Mouse (Mus musculus) forebrain, embryonic 16.5 days (tissue): ENCODE measurements around the gene Actg1. TPM values are rescaled to one million over a fixed set of nuclear protein-coding genes. Genes with fewer than 3 reads are reported as not detected.

Source experiments
- ATAC-seq: fragments of 200-750 bp; cut with Nextera tagmentation; 2 replicates; pipeline ENCODE4 v1.8.0; 2017; ENCODE audit warnings: mild to moderate bottlenecking, moderate library complexity
- H3K27ac ChIP-seq: fragments of 300-500 bp; sonication (generic); 2 replicates; pipeline ENCODE4 v1.5.1; 2014; ENCODE audit warnings: low read length, control low read depth
- H3K27me3 ChIP-seq: fragments of 300-500 bp; sonication (generic); replicated peaks from 2 replicates; pipeline ENCODE4 v1.6.1; 2014; ENCODE audit warnings: low read length; ENCODE audit not compliant: control insufficient read depth, insufficient read depth
- H3K36me3 ChIP-seq: fragments of 300-500 bp; sonication (generic); 2 replicates; pipeline ENCODE4 v1.6.1; 2014; ENCODE audit not compliant: control insufficient read depth, insufficient read depth
- H3K4me1 ChIP-seq: fragments of 300-500 bp; sonication (generic); replicated peaks from 2 replicates; pipeline ENCODE4 v1.6.1; 2014; ENCODE audit warnings: low read length; ENCODE audit not compliant: control insufficient read depth, insufficient read depth
- H3K4me2 ChIP-seq: fragments of 300-500 bp; sonication (generic); 2 replicates; pipeline ENCODE4 v1.6.1; 2014; ENCODE audit warnings: mild to moderate bottlenecking, low read length, control low read depth
- H3K4me3 ChIP-seq: fragments of 300-500 bp; sonication (generic); replicated peaks from 2 replicates; pipeline ENCODE4 v1.5.1; 2014; ENCODE audit warnings: mild to moderate bottlenecking, low read length, control low read depth
- H3K9ac ChIP-seq: fragments of 300-500 bp; sonication (generic); replicated peaks from 2 replicates; pipeline ENCODE4 v1.6.1; 2014; ENCODE audit warnings: low read depth, low read length, control low read depth
- H3K9me3 ChIP-seq: fragments of 300-500 bp; sonication (generic); 2 replicates; pipeline ENCODE4 v1.6.1; 2016; ENCODE audit warnings: low read length; ENCODE audit not compliant: control insufficient read depth
- whole genome bisulfite sequencing: fragments of 180-500 bp; shearing (Covaris S2); extraction: QIAGEN DNeasy Blood & Tissue Kit; methylation state at CpG from one replicate; pipeline ENCODE4 v1.1.7; 2014; 5-methylcytosine and 5-hydroxymethylcytosine counted together
- polyA plus RNA-seq: library from polyadenylated mRNA; unstranded; fragments of >200 nt; fragmentation: Nextera tagmentation; extraction: Ambion mirVana; gene quantifications from 2 replicates; pipeline ENCODE4 v1.2.1, GENCODE M21; 2015

The Actg1 gene
- polyA plus RNA-seq, 1 experiment from 2014 or later = 4,175 TPM

GRCm38 (mm10) chr11:120343519-120344309 lies 4.6 kb downstream of the Actg1 start:
- no peak overlapping the region for H3K4me3 ChIP-seq
- no peak overlapping the region; the same call in 1 of the 2 replicates for H3K27ac ChIP-seq
- no peak overlapping the region for H3K4me2 ChIP-seq
- WGBS = 81% methylated on average over 5 of the region's 5 CpGs
- no peak overlapping the region for H3K9ac ChIP-seq
- H3K27me3 ChIP-seq = no peaks in the 10 kb centered on the region
- peaks cover 7% of the 10 kb centered on the region for H3K4me1 ChIP-seq
- H3K9me3 ChIP-seq = no peaks in the 10 kb centered on the region
- no peak for ATAC-seq
- H3K36me3 ChIP-seq = peaks cover 4% of the 10 kb centered on the region; the same call in 1 of the 2 replicates

DNA sequence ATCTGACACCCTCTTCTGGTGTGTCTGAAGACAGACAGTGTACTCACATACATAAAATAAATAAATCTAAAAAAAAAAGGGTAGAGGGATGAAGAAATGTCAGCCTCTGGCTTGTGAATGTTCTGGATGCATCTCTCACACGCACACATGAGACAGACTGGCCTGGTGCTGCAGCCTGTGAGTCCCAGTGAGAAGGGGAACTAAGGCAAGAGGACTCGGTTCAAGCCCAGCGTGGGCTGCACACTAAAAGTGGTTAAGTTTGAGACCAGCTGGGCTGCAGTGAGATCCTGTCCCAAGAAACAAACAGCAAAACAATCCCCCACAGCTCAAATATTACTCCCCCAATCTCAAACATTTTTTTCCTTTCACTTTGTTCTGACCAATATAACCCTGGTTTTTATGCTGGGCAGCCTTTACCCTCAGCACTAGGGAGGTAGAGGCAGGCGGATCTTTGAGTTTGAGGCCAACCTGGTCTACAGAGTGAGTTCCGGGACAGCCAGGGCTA lies 5.6 kb downstream of the Actg1 start:
- H3K9ac ChIP-seq = no peak overlapping the region
- peaks cover 7% of the 10 kb centered on the region for H3K4me1 ChIP-seq
- no peaks in the 10 kb centered on the region for H3K9me3 ChIP-seq
- no peak overlapping the region for H3K4me3 ChIP-seq
- no peaks in the 10 kb centered on the region for H3K27me3 ChIP-seq
- no peak overlapping the region for H3K4me2 ChIP-seq
- ATAC-seq = no peak
- peaks cover 4% of the 10 kb centered on the region; the same call in 1 of the 2 replicates for H3K36me3 ChIP-seq
- 88% methylated on average over 5 of the region's 5 CpGs for WGBS
- H3K27ac ChIP-seq = no peak overlapping the region

DNA sequence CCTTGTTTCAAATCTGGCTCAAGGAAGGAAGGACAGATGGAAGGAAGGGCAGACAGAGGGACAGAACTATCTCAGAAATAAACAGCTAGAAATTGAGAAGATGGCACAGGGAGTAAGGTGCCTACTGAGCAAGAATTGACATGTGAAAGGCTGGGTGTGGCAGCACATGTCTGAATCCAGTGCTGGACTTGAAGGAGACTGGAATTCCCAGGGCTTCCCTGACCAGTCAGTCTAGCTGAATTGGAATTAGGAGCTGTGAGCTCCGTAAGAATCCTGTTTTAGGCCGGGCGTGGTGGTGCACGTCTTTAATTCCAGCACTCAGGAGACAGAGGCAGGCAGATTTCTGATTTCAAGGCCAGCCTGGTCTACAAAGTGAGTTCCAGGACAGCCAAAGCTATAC lies 6.7 kb downstream of the Actg1 start:
- H3K4me3 ChIP-seq = no peak overlapping the region
- no peak overlapping the region for H3K27ac ChIP-seq
- peaks cover 7% of the 10 kb centered on the region for H3K4me1 ChIP-seq
- H3K36me3 ChIP-seq = peaks cover 4% of the 10 kb centered on the region; the same call in 1 of the 2 replicates
- ATAC-seq = no peak
- no peaks in the 10 kb centered on the region for H3K9me3 ChIP-seq
- 94% methylated on average over 4 of the region's 4 CpGs for WGBS
- no peaks in the 10 kb centered on the region for H3K27me3 ChIP-seq
- no peak overlapping the region for H3K9ac ChIP-seq
- no peak overlapping the region for H3K4me2 ChIP-seq

DNA sequence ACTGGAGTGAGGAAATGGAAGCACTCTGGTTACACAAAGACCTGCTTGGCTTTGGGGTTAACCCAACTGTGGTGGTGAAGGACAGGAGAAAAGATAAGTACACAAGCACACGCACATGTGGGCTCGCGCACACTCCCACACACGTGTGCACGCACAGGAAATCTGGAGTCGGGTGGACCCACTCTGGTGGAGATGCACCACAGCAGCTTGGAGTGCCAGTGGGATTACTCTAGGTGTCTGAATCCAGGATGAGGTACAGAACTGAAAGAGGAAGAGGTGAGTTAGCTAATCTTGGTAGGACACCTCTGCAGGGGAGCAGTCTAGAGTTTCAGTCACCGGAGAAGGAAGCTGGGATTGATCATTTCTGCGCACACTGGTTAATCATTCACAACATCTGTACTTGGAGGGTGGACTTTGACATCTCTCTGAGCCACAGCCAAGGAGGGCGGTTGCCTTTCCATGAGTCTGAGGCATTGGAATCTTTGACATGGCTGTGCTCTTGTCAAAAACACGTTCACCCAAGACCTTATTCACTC lies 8.3 kb downstream of the Actg1 start:
- Histone ChIP-seq H3K27me3 (no peaks in the 10 kb centered on the region), H3K4me3 (no peak overlapping the region), H3K27ac (no peak overlapping the region), H3K4me1 (peaks cover 2% of the 10 kb centered on the region), H3K4me2 (no peak overlapping the region), H3K9me3 (no peaks in the 10 kb centered on the region), H3K36me3 (no peaks in the 10 kb centered on the region), H3K9ac (no peak overlapping the region)
- ATAC-seq = no peak
- WGBS = 89% methylated on average over 10 of the region's 10 CpGs

GRCm38 (mm10) chr11:120338786-120339185 lies 9.6 kb downstream of the Actg1 start:
- ATAC-seq = no peak
- no peak overlapping the region for H3K9ac ChIP-seq
- 72% methylated on average over 3 of the region's 3 CpGs for WGBS
- H3K27me3 ChIP-seq = no peaks in the 10 kb centered on the region
- H3K9me3 ChIP-seq = no peaks in the 10 kb centered on the region
- no peak overlapping the region for H3K4me3 ChIP-seq
- no peaks in the 10 kb centered on the region for H3K36me3 ChIP-seq
- H3K4me1 ChIP-seq = no peaks in the 10 kb centered on the region
- H3K4me2 ChIP-seq = no peak overlapping the region
- H3K27ac ChIP-seq = no peak overlapping the region

DNA sequence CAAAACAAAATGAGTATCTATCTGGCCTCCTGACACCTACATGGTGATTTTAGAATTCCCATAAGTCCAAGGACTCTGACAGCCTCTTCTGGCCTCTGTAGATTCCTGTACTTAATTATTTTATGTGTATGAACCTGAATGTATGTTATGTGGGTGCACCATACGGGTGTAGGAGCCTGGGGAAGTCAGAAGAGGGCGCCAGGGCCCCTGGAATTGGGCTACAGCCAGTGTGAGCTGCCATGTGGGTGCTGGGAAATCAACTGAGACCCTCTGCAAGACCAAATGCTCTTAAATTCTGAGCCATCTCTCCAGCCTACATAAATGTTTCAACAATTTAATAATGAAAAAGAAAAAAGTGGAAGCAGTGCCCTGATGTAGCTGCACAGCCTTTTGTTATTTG lies 10.9 kb downstream of the Actg1 start:
- Histone ChIP-seq H3K27me3 (no peaks in the 10 kb centered on the region), H3K36me3 (no peaks in the 10 kb centered on the region), H3K4me3 (no peak overlapping the region), H3K9ac (no peak overlapping the region), H3K4me2 (no peak overlapping the region), H3K9me3 (no peaks in the 10 kb centered on the region), H3K4me1 (no peaks in the 10 kb centered on the region), H3K27ac (no peak overlapping the region)
- no peak for ATAC-seq
- WGBS = 40% methylated on average over 2 of the region's 2 CpGs

- Histone ChIP-seq H3K27me3 (no peaks in the 10 kb centered on the region), H3K4me1 (no peaks in the 10 kb centered on the region), H3K9me3 (no peaks in the 10 kb centered on the region), H3K4me2 (no peak overlapping the region), H3K27ac (no peak overlapping the region), H3K4me3 (no peak overlapping the region), H3K36me3 (no peaks in the 10 kb centered on the region), H3K9ac (no peak overlapping the region)
- ATAC-seq = no peak
- 65% methylated on average over 6 of the region's 6 CpGs for WGBS
These were observed 12.8 kb downstream of the Actg1 start for GRCm38 (mm10) chr11:120335431-120336021.

- no peak overlapping the region for H3K9ac ChIP-seq
- 93% methylated on average over 10 of the region's 10 CpGs for WGBS
- no peaks in the 10 kb centered on the region for H3K9me3 ChIP-seq
- no peaks in the 10 kb centered on the region for H3K27me3 ChIP-seq
- H3K36me3 ChIP-seq = no peaks in the 10 kb centered on the region
- H3K4me3 ChIP-seq = no peak overlapping the region
- H3K4me2 ChIP-seq = no peak overlapping the region
- no peak overlapping the region for H3K27ac ChIP-seq
- no peak for ATAC-seq
- peaks cover 14% of the 10 kb centered on the region for H3K4me1 ChIP-seq
These were observed 28.2 kb downstream of the Actg1 start for GRCm38 (mm10) chr11:120320156-120320555.

DNA sequence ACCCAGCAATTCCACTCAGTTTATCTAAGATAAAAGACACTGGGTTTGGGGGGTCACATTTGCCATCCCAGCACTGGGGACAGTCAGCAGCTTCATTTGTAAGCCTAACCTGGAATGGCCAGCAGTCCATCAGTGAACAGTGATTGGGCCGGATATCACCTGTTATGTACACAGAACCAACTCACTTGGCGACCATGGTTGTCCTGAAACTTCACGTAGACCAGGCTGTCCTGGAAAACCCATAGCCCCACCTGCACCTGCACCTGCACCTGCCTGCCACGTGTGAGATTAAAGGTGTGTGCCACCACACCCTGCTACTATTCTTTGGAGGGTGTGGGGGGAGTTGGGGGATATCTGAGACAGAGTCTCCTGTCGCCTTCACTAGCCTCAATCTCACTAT lies 29.0 kb downstream of the Actg1 start:
- Histone ChIP-seq H3K4me3 (no peak overlapping the region), H3K27me3 (no peaks in the 10 kb centered on the region), H3K27ac (no peak overlapping the region), H3K9me3 (no peaks in the 10 kb centered on the region), H3K4me2 (no peak overlapping the region), H3K36me3 (no peaks in the 10 kb centered on the region), H3K9ac (no peak overlapping the region), H3K4me1 (peaks cover 20% of the 10 kb centered on the region)
- 86% methylated on average over 5 of the region's 5 CpGs for WGBS
- ATAC-seq = no peak
